Mouse (Mus musculus) hindbrain, embryonic 10.5 days (tissue): ENCODE results near the gene Itgae. TPM values are rescaled to one million over a fixed set of nuclear protein-coding genes. Genes with fewer than 3 reads are reported as not detected.

ENCODE experiments used
- DNase-seq: peaks from one replicate; pipeline ENCODE4 v3.0.0-alpha.2; 2017; ENCODE audit warnings: low spot score
- H3K27ac ChIP-seq: fragments of 300-500 bp; sonication (generic); 2 replicates; pipeline ENCODE4 v1.5.1; 2016; ENCODE audit warnings: mild to moderate bottlenecking, moderate library complexity
- H3K27me3 ChIP-seq: fragments of 300-500 bp; sonication (generic); 2 replicates; pipeline ENCODE4 v1.6.1; 2016; ENCODE audit warnings: mild to moderate bottlenecking; ENCODE audit not compliant: poor library complexity, insufficient read depth, severe bottlenecking
- H3K36me3 ChIP-seq: fragments of 300-500 bp; sonication (generic); 2 replicates; pipeline ENCODE4 v1.6.1; 2016; ENCODE audit warnings: mild to moderate bottlenecking, moderate library complexity
- H3K4me1 ChIP-seq: fragments of 300-500 bp; sonication (generic); replicated peaks from 2 replicates; pipeline ENCODE4 v1.6.1; 2016; ENCODE audit warnings: mild to moderate bottlenecking
- H3K4me3 ChIP-seq: fragments of 300-500 bp; sonication (generic); 2 replicates; pipeline ENCODE4 v1.5.1; 2016; ENCODE audit warnings: mild to moderate bottlenecking, moderate library complexity
- H3K9me3 ChIP-seq: fragments of 300-500 bp; sonication (generic); 2 replicates; pipeline ENCODE4 v1.6.1; 2016; ENCODE audit warnings: mild to moderate bottlenecking, moderate library complexity
- WGBS: fragments of 180-500 bp; shearing (Covaris S2); methylation state at CpG from one replicate; pipeline ENCODE4 v1.1.7; 2016; 5-methylcytosine and 5-hydroxymethylcytosine counted together
- polyA plus RNA-seq: library from polyadenylated mRNA; unstranded; fragments of >200 nt; fragmentation: Nextera tagmentation; extraction: Ambion mirVana; gene quantifications from 2 replicates; pipeline ENCODE4 v1.2.1, GENCODE M21; 2016

The Itgae gene
- polyA plus RNA-seq, 1 experiment from 2014 or later = 0.35 TPM

DNA sequence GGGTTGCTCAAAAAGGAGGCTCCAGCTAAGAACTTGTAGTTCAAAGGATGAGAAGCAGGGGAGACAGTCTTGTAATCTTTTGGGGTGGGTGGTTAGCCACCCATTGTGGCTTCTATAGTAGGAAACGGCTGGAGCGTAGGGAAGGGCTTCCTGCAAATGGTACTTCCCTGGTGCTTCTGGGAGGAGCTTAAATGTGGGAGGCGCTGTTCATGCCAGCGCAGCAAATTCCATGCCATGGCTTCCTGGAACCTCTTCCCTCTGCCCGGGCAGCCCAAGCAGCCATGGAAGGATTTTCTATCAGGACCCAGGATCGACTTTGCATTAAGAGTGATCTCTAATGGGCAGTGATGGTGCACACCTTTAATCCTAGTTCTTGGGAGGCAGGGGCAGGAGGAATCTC is 78.2 kb downstream of the Itgae start:
- no peak overlapping the region for H3K27ac ChIP-seq
- WGBS = 83% methylated on average over 6 of the region's 6 CpGs

DNA sequence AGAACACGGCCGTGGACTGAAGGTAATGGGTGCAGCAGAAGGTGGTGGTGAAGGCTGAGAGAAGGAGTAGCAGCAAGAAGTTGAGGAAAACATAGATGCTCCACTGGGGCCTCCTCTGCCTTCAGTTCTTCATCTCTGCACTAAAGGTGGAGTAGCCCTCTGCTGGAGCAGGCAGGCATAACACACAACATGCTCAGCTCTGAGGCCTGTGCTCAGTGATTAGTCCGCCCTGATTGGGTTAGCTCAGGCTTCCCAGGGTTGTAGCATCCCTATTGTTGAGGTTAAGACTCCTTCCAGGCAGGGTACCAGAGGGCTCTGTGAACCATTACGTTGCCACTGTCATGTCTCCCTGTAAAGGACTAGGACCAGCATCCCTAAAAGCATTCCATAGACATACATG is 78.8 kb downstream of the Itgae start:
- H3K9me3 ChIP-seq = no peaks in the 10 kb centered on the region
- 47% methylated on average over 4 of the region's 4 CpGs for WGBS
- H3K27me3 ChIP-seq = no peaks in the 10 kb centered on the region
- H3K4me3 ChIP-seq = no peak overlapping the region
- DNase-seq = peak; percentile 69
- H3K4me1 ChIP-seq = peaks cover 6% of the 10 kb centered on the region; the same call in 1 of the 2 replicates
- H3K36me3 ChIP-seq = peaks cover 32% of the 10 kb centered on the region
- no peak overlapping the region for H3K27ac ChIP-seq

More for the DNA sequence above, 78.2 kb downstream of the Itgae start:
- Histone ChIP-seq H3K4me3 (no peak overlapping the region), H3K9me3 (no peaks in the 10 kb centered on the region), H3K27me3 (no peaks in the 10 kb centered on the region), H3K36me3 (peaks cover 25% of the 10 kb centered on the region), H3K4me1 (peaks cover 6% of the 10 kb centered on the region; the same call in 1 of the 2 replicates)
- DNase-seq = no peak

- H3K36me3 ChIP-seq = peaks cover 41% of the 10 kb centered on the region
- DNase-seq = no peak
- H3K4me1 ChIP-seq = peaks cover 14% of the 10 kb centered on the region
- no peaks in the 10 kb centered on the region for H3K9me3 ChIP-seq
- 77% methylated on average over 5 of the region's 5 CpGs for WGBS
- H3K4me3 ChIP-seq = no peak overlapping the region
- H3K27ac ChIP-seq = no peak overlapping the region
- H3K27me3 ChIP-seq = no peaks in the 10 kb centered on the region
These were observed 81.8 kb downstream of the Itgae start for GRCm38 (mm10) chr11:73172186-73172585.

DNA sequence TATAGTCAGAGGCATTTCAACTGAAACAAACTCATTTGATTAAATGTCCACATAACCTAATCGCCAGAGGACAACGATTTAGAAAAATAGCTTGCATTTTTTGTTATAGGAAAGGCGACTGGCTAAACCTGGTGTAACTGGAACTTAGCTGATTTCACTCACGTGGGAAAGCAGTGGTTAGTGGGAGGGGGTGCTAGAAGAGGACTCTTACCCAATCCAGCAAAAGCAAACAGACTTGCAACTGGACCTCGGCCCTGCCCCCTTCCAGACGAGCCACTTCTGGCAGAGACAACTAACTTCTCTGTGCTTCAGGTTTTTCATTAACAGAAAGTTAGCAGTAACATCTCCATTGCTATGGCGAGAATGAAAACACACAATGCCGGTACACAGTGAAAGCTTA is 85.2 kb downstream of the Itgae start:
- H3K4me1 ChIP-seq = peaks cover 29% of the 10 kb centered on the region
- peak overlapping the region; percentile 94 for H3K4me3 ChIP-seq
- H3K27ac ChIP-seq = no peak overlapping the region
- 49% methylated on average over 8 of the region's 8 CpGs for WGBS
- peaks cover 43% of the 10 kb centered on the region for H3K36me3 ChIP-seq
- DNase-seq = no peak
- H3K9me3 ChIP-seq = no peaks in the 10 kb centered on the region
- H3K27me3 ChIP-seq = no peaks in the 10 kb centered on the region

DNA sequence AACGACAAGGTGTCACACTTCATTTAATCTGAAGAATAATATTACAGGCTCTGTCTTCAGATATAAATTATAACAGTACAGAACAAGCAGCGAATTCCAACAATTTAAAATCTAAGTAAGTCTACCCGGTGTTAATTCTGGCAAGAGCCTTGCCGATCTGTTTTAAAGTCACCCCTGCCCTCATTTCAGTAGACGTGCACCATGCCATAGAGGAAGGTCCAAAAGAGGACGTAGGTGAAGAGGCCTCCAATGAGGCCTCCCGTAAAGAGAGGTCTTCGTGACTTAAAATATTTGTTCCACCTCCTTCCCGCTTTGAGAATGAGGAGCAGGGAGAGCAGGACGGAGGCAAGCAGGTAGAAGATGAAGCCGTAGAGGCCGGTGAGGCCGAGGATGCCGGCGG is 85.8 kb downstream of the Itgae start:
- 2% methylated on average over 15 of the region's 15 CpGs for WGBS
- Histone ChIP-seq H3K36me3 (peaks cover 41% of the 10 kb centered on the region), H3K27me3 (no peaks in the 10 kb centered on the region), H3K4me3 (peak overlapping the region; percentile 94), H3K27ac (peak overlapping the region; percentile 95), H3K9me3 (no peaks in the 10 kb centered on the region), H3K4me1 (peaks cover 29% of the 10 kb centered on the region)
- DNase-seq = no peak

GRCm38 (mm10) chr11:73176608-73177508 is 86.5 kb downstream of the Itgae start, which contains the start of the genes Emc6 and Tax1bp3:
TSS of gene Emc6 (minus strand) at chr11:73177037.
TSS of gene Tax1bp3 (plus strand) at chr11:73177083.
- peak; percentile 97 for DNase-seq
- Histone ChIP-seq H3K4me1 (peaks cover 29% of the 10 kb centered on the region), H3K4me3 (peak within 1 kb of the TSS; percentile 94), H3K36me3 (peaks cover 34% of the 10 kb centered on the region), H3K9me3 (no peaks in the 10 kb centered on the region), H3K27me3 (no peaks in the 10 kb centered on the region), H3K27ac (peak within 1 kb of the TSS; percentile 95)
- WGBS = under 1% methylated on average over 81 of the region's 81 CpGs

GRCm38 (mm10) chr11:73177509-73177875 is 87.1 kb downstream of the Itgae start:
- DNase-seq = peak; percentile 84
- Histone ChIP-seq H3K4me3 (peak overlapping the region; percentile 94), H3K27ac (peak overlapping the region; percentile 95), H3K27me3 (no peaks in the 10 kb centered on the region), H3K36me3 (peaks cover 35% of the 10 kb centered on the region), H3K9me3 (no peaks in the 10 kb centered on the region), H3K4me1 (peaks cover 29% of the 10 kb centered on the region)
- under 1% methylated on average over 28 of the region's 28 CpGs for whole genome bisulfite sequencing

DNA sequence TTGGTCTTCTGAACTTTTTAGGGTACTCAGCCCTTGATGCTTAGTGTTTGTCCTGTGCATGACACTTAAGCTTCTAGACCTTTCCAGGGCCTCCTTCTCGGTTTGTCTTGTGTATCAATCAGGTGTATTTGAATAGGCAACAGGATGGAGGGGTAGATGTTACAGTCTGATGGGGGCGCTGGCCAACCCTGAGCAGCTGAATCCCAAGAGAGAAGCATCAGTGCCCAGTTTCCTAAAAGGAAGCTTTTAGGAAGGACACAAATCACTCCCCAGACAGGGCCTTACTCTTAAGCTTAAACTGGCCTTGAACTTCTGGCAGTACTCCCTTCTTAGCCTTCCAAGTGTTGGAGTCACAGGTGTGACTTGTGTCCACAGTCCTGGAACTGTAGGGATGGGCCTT is 87.5 kb downstream of the Itgae start:
- no peaks in the 10 kb centered on the region for H3K9me3 ChIP-seq
- WGBS = 5% methylated on average over 2 of the region's 2 CpGs
- peaks cover 29% of the 10 kb centered on the region for H3K4me1 ChIP-seq
- no peak for DNase-seq
- peak overlapping the region; percentile 94 for H3K4me3 ChIP-seq
- H3K36me3 ChIP-seq = peaks cover 38% of the 10 kb centered on the region
- no peaks in the 10 kb centered on the region for H3K27me3 ChIP-seq
- peak overlapping the region; percentile 95 for H3K27ac ChIP-seq

- H3K27me3 ChIP-seq = no peaks in the 10 kb centered on the region
- H3K27ac ChIP-seq = no peak overlapping the region
- peaks cover 90% of the 10 kb centered on the region for H3K36me3 ChIP-seq
- H3K9me3 ChIP-seq = no peaks in the 10 kb centered on the region
- no peak for DNase-seq
- 91% methylated on average over 10 of the region's 10 CpGs for WGBS
- no peaks in the 10 kb centered on the region for H3K4me1 ChIP-seq
- no peak overlapping the region for H3K4me3 ChIP-seq
These were observed 95.7 kb downstream of the Itgae start for GRCm38 (mm10) chr11:73185872-73186615.

GRCm38 (mm10) chr11:73187231-73187630 is 96.8 kb downstream of the Itgae start:
- DNase-seq = no peak
- Histone ChIP-seq H3K36me3 (peaks cover 98% of the 10 kb centered on the region), H3K27me3 (no peaks in the 10 kb centered on the region), H3K4me1 (no peaks in the 10 kb centered on the region), H3K27ac (no peak overlapping the region), H3K9me3 (no peaks in the 10 kb centered on the region), H3K4me3 (no peak overlapping the region)
- WGBS = 87% methylated on average over 6 of the region's 6 CpGs

- 86% methylated on average over 6 of the region's 6 CpGs for WGBS
- Histone ChIP-seq H3K4me3 (no peak overlapping the region), H3K36me3 (peaks cover 69% of the 10 kb centered on the region), H3K27me3 (no peaks in the 10 kb centered on the region), H3K4me1 (peaks cover 7% of the 10 kb centered on the region), H3K27ac (no peak overlapping the region), H3K9me3 (no peaks in the 10 kb centered on the region)
- no peak for DNase-seq
These were observed 102.7 kb downstream of the Itgae start for GRCm38 (mm10) chr11:73193047-73193446.

DNA sequence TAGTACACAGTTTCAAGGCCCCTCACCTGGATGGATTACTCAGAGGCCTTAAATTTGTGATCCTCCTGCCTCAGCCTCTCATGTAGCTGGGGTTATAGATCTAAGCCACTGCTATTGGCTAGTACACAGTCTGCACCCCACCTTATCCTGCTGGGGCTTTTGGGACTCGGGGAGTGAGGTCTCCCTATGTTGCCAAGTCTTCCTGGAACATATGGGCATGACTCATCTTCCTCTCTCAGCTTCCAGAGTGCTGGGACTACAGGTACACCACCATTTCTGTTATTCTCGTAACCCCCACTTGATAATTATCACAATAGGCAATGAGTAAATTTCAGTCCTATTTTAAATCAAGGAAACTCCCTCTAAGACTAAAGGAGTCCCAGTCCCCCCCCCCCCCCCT is 104.1 kb downstream of the Itgae start:
- WGBS = 74% methylated on average over 2 of the region's 2 CpGs
- H3K4me3 ChIP-seq = no peak overlapping the region
- H3K36me3 ChIP-seq = peaks cover 55% of the 10 kb centered on the region
- peaks cover 16% of the 10 kb centered on the region for H3K4me1 ChIP-seq
- no peaks in the 10 kb centered on the region for H3K9me3 ChIP-seq
- DNase-seq = no peak
- H3K27ac ChIP-seq = no peak overlapping the region
- no peaks in the 10 kb centered on the region for H3K27me3 ChIP-seq
